Mouse (Mus musculus): ENCODE measurements around the gene Tmco4.

DNA sequence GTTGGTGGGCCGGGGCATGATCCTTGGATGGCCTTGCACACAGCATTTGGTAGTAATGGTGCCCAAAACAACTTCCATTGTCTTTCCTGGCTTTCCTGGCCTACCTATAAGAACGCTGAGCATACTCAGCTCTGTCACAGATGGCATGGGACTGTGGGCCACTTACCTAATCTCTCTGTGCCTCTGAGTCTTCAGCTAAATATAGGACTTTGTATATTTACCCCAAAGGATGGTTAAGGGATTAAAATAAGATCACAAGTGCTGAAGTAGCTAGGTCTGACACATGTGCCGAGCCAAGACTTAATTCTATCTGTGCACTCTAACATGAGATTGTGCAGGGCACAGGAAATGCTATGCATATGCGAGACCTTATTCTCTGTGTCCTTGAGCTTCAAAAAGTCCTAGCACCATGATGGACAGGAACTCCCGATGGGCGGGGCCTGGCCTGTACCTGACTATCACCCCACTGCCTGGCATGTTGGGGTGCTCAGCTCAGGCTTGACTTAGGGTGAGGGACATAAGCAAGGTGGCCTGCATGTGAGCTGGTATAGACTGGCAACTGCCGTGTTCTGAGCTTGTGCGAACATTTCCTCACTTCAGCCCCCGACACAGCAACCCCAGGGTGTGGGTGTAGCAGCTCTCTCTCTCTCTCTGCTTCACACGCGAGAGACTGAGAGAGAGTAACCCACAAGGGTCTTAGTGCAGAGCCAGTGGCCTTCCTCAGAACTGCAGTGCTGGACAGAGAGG lies 60.7 kb downstream of the Tmco4 start:
- TF ChIP-seq CTCF (IDR thresholded peaks at IDR 0.05; ENCODE audit: insufficient read depth, low read depth, low read length) (no peak), POLR2A (IDR thresholded peaks at IDR 0.05; ENCODE audit: insufficient read depth, low read depth, low read length) (no peak)

Measured in olfactory bulb, adult 2 months (tissue).